Mouse (Mus musculus) small intestine, adult 2 months (tissue): ENCODE measurements at regions not wholly inside any gene's neighbourhood (a gene's known extent, or its start where the extent isn't known, plus 50 kb on each side); places are given as distances from the start of the nearest gene placed in this dataset.

Experiments
- CTCF ChIP-seq: fragments of 200-500 bp; IDR thresholded peaks from 2 replicates; pipeline ENCODE4 v1.5.1; 2012; ENCODE audit warnings: low read depth, mild to moderate bottlenecking, control low read depth, inconsistent platforms, low read length, moderate library complexity, mixed read lengths; ENCODE audit not compliant: insufficient replicate concordance, insufficient read length; ENCODE audit errors: extremely low read depth
- POLR2A ChIP-seq: fragments of 200-500 bp; IDR thresholded peaks from 2 replicates; pipeline ENCODE4 v1.6.1; 2012; ENCODE audit warnings: low read depth, mild to moderate bottlenecking, control low read depth, inconsistent platforms, low read length, moderate library complexity

- no peak for TF ChIP-seq CTCF
- no peak for TF ChIP-seq POLR2A
Observed at GRCm38 (mm10) chr13:107362806-107363687, 341.1 kb upstream of the Kif2a start.
